Mouse (Mus musculus): ENCODE measurements around the gene Slc25a1. TPM values are rescaled to one million over a fixed set of nuclear protein-coding genes. Genes with fewer than 3 reads are reported as not detected.
"Not testable (repeated sequence)": the region's sequence is repeated elsewhere in the genome, so short reads cannot be mapped to it uniquely, and the experiment has no call there.

The Slc25a1 gene
- 156 and 162 TPM in 2 replicates for polyA plus RNA-seq (2016; fragmentation: Nextera tagmentation; extraction: Ambion mirVana)

DNA sequence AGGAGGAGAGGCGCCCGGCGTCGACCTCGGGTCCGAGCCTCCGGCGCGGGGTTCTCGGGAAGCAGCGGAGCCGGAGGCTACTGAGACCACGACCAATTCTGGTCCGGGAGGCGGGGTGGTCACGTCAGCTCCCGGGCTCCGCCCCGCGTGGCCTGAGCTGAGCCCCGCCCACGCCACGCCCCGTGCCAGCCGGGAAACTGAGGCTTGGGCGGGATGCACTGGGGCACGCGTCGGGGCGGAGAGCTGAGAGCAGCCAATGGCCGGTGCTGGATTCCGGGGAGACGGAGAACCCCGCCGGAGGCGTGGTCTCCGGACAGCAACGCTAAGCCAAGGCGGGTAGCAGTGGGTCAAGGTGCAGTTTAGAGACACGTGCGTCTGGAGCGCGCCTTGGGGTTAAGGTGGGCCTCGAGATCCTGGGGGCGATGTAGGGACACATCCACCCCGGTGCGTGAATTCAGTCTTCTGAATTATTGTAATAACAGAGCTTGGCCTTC, at the start of gene Slc25a1:
TSS of gene Slc25a1 (minus strand) at position 133 of the 494 bp plus-strand sequence.
- Histone ChIP-seq H3K4me3 (peak within 1 kb of the TSS; percentile 63), H3K36me3 (peaks cover 20% of the 10 kb centered on the region), H3K4me1 (peaks cover 17% of the 10 kb centered on the region), H3K27me3 (replicated peaks) (no peaks in the 10 kb centered on the region), H3K9ac (peak within 1 kb of the TSS; percentile 85), H3K9me3 (no peaks in the 10 kb centered on the region), H3K4me2 (replicated peaks) (peak within 1 kb of the TSS; percentile 94), H3K27ac (peak within 1 kb of the TSS; percentile 59)
- under 1% methylated on average over 47 of the region's 47 CpGs for WGBS
- peak; percentile 82 for ATAC-seq (ENCODE audit: low FRiP score, low read depth)

DNA sequence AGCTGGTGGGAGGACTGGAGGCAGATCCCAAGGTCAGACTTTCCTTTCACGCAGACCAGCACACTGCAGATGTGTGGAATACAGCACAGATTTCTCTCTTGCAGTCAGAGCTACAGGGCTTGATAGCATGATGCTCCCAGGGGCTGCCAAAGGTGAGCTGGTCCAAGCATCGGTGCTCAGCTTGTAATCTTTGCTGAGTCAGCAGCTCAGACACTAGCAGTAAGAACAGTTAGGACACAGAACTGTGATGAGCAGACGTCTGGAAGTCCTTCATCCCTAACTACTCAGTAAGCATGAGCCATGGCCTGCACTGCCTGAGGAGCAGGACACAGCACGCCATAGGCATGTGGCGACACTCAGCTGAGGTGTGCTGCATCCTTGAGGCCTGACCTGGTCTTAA, 43.8 kb upstream of the Slc25a1 start:
- Histone ChIP-seq H3K4me3 (no peak overlapping the region), H3K27me3 (replicated peaks) (no peaks in the 10 kb centered on the region), H3K36me3 (no peaks in the 10 kb centered on the region), H3K4me2 (replicated peaks) (no peak overlapping the region), H3K4me1 (no peaks in the 10 kb centered on the region), H3K9ac (no peak overlapping the region), H3K27ac (no peak overlapping the region), H3K9me3 (no peaks in the 10 kb centered on the region)
- ATAC-seq (ENCODE audit: low FRiP score, low read depth) = no peak
- WGBS = 72% methylated on average over 5 of the region's 5 CpGs

DNA sequence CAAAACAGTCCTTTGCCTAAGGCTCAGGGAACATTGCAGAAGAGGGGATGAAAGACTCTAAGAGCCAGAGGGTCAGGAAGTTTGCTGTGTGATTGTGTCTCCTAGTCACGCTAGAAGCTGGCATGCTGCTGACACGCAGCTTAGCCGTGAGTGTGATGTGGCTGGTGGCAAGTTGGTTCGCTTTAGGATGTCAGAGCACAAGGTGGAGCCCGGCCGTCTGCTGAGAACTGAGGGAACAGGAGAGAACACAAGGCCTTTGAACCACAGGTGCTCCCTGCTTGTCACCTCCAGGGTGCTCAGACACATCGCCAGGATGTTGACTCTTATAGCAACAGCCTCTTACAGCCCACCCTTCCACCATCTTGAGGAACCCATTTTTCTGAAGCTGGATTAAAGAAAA, 34.1 kb upstream of the Slc25a1 start:
- no peak overlapping the region for H3K9ac ChIP-seq
- ATAC-seq (ENCODE audit: low FRiP score, low read depth) = no peak
- H3K4me1 ChIP-seq = no peaks in the 10 kb centered on the region
- no peak overlapping the region for H3K27ac ChIP-seq
- H3K36me3 ChIP-seq = no peaks in the 10 kb centered on the region
- H3K27me3 ChIP-seq (replicated peaks) = no peaks in the 10 kb centered on the region
- no peak overlapping the region for H3K4me2 ChIP-seq (replicated peaks)
- WGBS = 85% methylated on average over 7 of the region's 7 CpGs
- no peaks in the 10 kb centered on the region for H3K9me3 ChIP-seq
- no peak overlapping the region for H3K4me3 ChIP-seq

DNA sequence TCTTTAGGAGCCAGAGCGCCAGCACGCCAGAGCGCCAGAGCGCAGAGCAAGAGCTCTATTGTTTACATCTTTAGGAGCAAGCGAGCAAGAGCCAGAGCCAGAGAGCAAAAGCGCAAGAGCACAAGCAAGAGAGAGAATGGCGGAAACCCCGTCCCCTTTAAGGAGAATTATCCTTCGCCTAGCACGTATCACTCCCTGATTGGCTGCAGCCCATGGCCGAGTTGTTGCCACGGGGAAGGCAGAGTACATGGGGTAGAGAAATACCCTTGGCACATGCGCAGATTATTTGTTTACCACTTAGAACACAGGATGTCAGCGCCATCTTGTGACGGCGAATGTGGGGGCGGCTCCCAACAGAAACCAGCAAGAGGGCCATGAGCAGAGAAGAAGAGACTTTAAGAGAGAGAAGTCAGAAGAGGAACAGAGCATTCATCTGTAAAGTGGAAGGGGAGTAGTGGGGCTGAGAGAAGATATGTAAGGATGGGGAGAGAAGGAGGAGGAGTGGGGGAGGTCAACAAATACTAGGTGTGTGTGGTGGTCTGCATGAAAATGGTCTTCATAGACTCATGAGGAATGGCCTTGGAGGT, 28.1 kb upstream of the Slc25a1 start:
- not testable (repeated sequence) for H3K9me3 ChIP-seq; H3K27ac ChIP-seq; H3K4me3 ChIP-seq; H3K27me3 ChIP-seq (replicated peaks); H3K4me1 ChIP-seq; ATAC-seq (ENCODE audit: low FRiP score, low read depth); H3K4me2 ChIP-seq (replicated peaks); H3K36me3 ChIP-seq; H3K9ac ChIP-seq
- 95% methylated on average over 17 of the region's 17 CpGs for WGBS

DNA sequence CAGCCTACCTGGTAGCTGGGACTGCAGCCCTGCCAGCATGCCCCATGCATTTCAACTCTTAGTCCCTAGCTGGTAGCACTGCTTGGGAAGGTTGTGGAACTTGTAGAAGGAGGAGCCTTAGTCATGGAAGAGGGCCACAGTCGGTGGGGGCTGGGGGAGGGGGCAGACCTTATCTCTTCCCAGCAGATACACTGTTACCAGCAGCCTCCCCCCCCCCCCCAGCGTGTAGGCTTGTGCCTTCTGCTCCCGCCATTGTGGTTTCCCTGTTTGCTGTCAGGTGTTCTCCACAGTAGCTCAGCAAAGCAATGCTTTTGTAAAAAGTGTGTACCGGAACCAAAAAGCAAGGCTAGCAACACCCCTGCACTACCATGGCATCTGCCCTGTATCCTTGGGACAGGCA, 23.6 kb upstream of the Slc25a1 start:
- Histone ChIP-seq H3K4me2 (replicated peaks) (no peak overlapping the region), H3K36me3 (no peaks in the 10 kb centered on the region), H3K4me1 (peaks cover 3% of the 10 kb centered on the region; the same call in 1 of the 2 replicates), H3K27ac (no peak overlapping the region), H3K27me3 (replicated peaks) (no peaks in the 10 kb centered on the region), H3K9ac (no peak overlapping the region), H3K4me3 (no peak overlapping the region), H3K9me3 (no peaks in the 10 kb centered on the region)
- WGBS = 94% methylated on average over 3 of the region's 4 CpGs
- ATAC-seq (ENCODE audit: low FRiP score, low read depth) = no peak

DNA sequence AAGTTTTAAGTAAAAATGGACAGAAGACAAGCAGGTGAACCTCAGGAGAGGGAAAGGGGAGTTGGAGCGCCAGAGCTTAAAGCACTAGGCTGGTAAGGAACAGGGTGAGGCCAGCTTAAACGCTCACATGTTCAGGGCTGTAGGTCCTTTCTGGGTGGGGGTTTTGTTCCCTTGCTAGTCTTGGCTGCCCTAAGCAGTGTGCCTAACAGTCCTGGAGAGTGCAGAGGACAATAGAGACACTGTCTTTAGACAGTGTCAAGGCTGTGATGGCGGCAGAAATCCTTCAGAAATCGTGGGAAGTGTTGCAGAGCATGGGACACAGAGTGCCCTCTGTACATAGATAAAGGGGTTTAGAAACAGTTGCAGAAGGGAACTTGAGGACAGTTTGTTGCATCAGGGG, 22.0 kb upstream of the Slc25a1 start:
- 60% methylated on average over 4 of the region's 4 CpGs for WGBS
- no peak overlapping the region for H3K9ac ChIP-seq
- no peaks in the 10 kb centered on the region for H3K27me3 ChIP-seq (replicated peaks)
- no peak overlapping the region for H3K27ac ChIP-seq
- H3K36me3 ChIP-seq = no peaks in the 10 kb centered on the region
- no peak overlapping the region for H3K4me2 ChIP-seq (replicated peaks)
- no peaks in the 10 kb centered on the region for H3K9me3 ChIP-seq
- peaks cover 3% of the 10 kb centered on the region; the same call in 1 of the 2 replicates for H3K4me1 ChIP-seq
- H3K4me3 ChIP-seq = no peak overlapping the region
- ATAC-seq (ENCODE audit: low FRiP score, low read depth) = no peak

DNA sequence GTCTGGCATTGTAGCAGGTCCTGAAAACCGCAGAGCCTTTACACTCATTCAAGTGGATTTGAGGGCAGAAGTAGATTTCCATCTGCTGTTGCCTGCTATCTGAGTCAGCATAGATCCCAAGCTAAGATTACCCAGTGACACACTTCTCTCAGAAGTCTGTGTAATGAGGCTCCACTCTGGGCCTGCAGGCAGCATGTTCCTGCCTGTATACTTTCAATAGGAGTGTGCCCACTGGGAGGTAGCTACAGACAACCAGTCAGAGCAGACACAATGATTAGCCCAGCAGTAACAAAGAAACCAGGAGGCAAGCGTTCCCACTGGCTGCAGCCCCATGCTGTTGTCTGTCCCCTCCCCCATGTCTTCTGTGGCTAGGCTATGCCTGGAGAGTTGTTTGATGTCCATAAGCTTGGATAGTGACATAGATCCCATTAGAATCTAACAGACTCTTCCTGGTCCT, 21.4 kb upstream of the Slc25a1 start:
- 28% methylated on average over 2 of the region's 2 CpGs for WGBS
- ATAC-seq (ENCODE audit: low FRiP score, low read depth) = peak; percentile 61; the same call in 1 of the 2 replicates
- Histone ChIP-seq H3K4me3 (no peak overlapping the region), H3K27ac (no peak overlapping the region; the same call in 1 of the 2 replicates), H3K9ac (no peak overlapping the region), H3K4me1 (peaks cover 3% of the 10 kb centered on the region; the same call in 1 of the 2 replicates), H3K9me3 (no peaks in the 10 kb centered on the region), H3K36me3 (no peaks in the 10 kb centered on the region), H3K27me3 (replicated peaks) (no peaks in the 10 kb centered on the region), H3K4me2 (replicated peaks) (no peak overlapping the region)

DNA sequence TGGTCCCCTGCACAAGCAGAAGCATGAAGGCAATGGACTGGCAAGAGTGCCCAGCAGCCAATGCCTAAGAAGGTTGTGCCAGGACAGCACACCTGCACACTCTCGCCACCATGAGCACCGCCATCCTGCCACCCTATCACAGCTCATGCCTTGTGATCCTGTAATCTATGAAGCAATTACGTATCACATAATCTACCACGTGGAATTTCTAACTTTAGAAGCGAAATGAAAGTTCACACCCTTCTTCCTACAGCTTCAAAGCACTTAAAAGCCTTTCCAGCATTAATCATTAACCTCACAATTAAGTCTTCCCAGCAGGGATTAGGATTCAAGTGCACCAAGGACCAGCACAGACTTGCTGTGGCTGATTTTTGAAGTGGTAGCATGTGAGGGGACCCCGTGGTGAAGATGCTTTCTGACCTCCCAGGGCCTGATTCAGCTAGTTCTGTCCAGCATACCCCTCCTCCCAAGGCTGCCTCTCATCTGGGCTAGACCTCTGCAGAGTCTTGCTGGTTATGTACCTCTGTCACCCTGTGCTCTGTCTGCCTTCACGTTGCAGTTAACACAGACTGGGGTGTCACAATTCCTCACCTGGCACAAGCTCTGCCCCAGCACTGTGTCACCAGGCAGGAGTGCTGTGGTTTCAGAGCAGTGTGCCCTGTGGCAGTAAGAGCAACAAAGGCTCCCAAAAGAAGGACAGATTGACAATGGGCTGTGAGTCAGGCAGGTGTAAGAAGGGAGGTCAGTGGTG, 17.2 kb upstream of the Slc25a1 start:
- Histone ChIP-seq H3K36me3 (no peaks in the 10 kb centered on the region), H3K27me3 (replicated peaks) (no peaks in the 10 kb centered on the region), H3K4me3 (no peak overlapping the region), H3K4me2 (replicated peaks) (no peak overlapping the region), H3K9me3 (no peaks in the 10 kb centered on the region), H3K9ac (no peak overlapping the region), H3K4me1 (peaks cover 3% of the 10 kb centered on the region; the same call in 1 of the 2 replicates), H3K27ac (no peak overlapping the region)
- no peak for ATAC-seq (ENCODE audit: low FRiP score, low read depth)
- 52% methylated on average over 7 of the region's 7 CpGs for WGBS

DNA sequence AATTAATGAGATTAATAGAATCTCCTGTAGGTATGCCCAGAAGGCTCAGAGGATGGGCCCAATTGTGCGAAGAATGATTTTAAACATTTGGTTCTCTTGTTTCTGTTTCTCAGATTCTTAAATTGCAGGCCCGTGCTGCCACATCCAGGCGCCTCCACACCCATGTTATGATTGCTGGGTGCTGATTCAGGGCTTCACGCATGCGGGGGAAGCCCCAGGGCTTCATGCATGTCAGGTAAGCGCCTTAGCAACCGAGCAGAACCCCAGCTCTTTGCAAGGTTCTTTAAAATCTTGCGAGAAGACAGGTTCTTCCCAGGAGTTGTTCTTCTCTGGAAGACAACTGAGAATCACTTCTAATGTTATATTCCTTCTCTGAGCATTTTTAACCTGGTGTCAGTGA, 15.4 kb upstream of the Slc25a1 start:
- Histone ChIP-seq H3K4me1 (no peaks in the 10 kb centered on the region), H3K36me3 (no peaks in the 10 kb centered on the region), H3K4me3 (no peak overlapping the region), H3K27ac (no peak overlapping the region), H3K4me2 (replicated peaks) (no peak overlapping the region), H3K27me3 (replicated peaks) (no peaks in the 10 kb centered on the region), H3K9ac (no peak overlapping the region), H3K9me3 (no peaks in the 10 kb centered on the region)
- 76% methylated on average over 8 of the region's 8 CpGs for WGBS
- no peak for ATAC-seq (ENCODE audit: low FRiP score, low read depth)

DNA sequence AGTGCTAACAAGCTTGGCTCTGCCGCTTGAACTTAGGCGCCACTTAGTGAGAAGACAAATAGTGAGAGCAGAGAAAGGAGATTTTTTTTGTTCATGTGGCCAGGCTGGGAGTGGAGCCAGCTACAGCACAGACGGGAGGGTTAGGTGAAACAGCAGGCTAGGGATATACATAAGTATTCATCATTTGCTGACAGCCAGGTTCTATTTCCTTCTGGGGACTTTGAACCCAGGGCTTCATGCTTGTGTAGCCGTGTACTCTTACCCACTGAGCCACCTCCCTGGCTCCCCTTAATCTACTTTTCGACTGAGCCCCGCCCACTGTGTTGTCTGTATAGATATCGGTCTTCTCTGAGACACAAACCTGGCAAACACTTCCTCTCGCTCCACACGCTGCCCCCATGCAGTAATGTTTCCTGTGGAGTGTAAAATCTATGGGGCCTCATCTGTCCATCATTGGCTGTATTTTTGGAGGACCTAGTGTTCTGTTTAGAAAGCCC, 11.3 kb upstream of the Slc25a1 start:
- no peaks in the 10 kb centered on the region for H3K9me3 ChIP-seq
- no peak overlapping the region for H3K9ac ChIP-seq
- ATAC-seq (ENCODE audit: low FRiP score, low read depth) = no peak

DNA sequence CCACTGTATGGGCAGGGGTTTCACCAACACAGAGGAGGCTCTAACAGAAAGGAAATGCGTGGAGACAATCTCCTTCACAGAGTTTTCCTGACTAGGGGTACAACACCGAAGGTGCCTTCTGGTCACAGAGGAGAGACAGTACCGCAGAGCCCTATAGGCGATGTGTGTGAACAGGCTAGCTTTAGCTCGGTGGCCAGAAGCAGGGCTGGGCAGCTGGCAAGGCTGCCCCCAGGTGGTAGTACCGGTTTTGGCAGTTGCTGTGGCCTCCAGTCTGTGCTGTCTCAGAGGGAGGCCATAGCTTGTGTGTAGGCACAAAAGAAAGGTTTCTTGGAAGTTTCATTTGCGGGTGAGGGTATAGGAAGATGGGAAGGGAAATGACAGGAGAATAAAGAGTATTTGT, 10.8 kb upstream of the Slc25a1 start:
- ATAC-seq (ENCODE audit: low FRiP score, low read depth) = peak; percentile 78
- Histone ChIP-seq H3K4me2 (replicated peaks) (no peak overlapping the region), H3K36me3 (no peaks in the 10 kb centered on the region), H3K9me3 (no peaks in the 10 kb centered on the region), H3K4me1 (no peaks in the 10 kb centered on the region), H3K27ac (no peak overlapping the region), H3K27me3 (replicated peaks) (peaks cover 3% of the 10 kb centered on the region), H3K4me3 (no peak overlapping the region), H3K9ac (no peak overlapping the region)
- 15% methylated on average over 7 of the region's 7 CpGs for WGBS

More for the DNA sequence above, 11.3 kb upstream of the Slc25a1 start:
- no peaks in the 10 kb centered on the region for H3K4me1 ChIP-seq
- no peak overlapping the region for H3K27ac ChIP-seq
- no peak overlapping the region for H3K4me2 ChIP-seq (replicated peaks)
- H3K36me3 ChIP-seq = no peaks in the 10 kb centered on the region
- H3K4me3 ChIP-seq = no peak overlapping the region
- peaks cover 3% of the 10 kb centered on the region for H3K27me3 ChIP-seq (replicated peaks)
- WGBS = 69% methylated on average over 9 of the region's 9 CpGs

DNA sequence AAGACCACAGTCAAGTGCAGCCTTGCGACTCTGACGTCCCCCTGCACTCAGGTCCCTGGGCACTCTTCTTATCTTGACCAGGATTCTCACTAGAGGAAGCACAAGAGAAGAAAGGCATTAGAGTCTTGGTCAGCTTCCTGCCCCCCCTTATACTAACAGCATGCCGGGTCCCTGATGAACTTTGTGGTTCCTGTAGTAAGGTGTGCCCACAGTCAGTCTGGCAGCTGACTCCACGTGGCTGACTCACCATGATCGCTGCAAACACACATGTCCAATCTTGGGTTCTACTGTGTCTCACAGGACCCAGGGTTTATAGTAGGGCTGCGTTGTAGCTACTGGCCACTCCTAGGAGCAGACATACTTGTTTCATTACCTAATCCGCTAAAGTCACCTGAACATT, 10.2 kb upstream of the Slc25a1 start:
- no peak overlapping the region for H3K4me3 ChIP-seq
- no peak overlapping the region for H3K27ac ChIP-seq
- no peaks in the 10 kb centered on the region for H3K9me3 ChIP-seq
- ATAC-seq (ENCODE audit: low FRiP score, low read depth) = no peak
- no peaks in the 10 kb centered on the region for H3K36me3 ChIP-seq
- 88% methylated on average over 7 of the region's 7 CpGs for WGBS
- H3K4me2 ChIP-seq (replicated peaks) = no peak overlapping the region
- H3K27me3 ChIP-seq (replicated peaks) = peaks cover 3% of the 10 kb centered on the region
- no peak overlapping the region for H3K9ac ChIP-seq
- no peaks in the 10 kb centered on the region for H3K4me1 ChIP-seq

Measured in neural tube, embryonic 12.5 days (tissue).